Comparison of ENCODE assay signal across 13 mouse cellular contexts in the genomic region with DNA sequence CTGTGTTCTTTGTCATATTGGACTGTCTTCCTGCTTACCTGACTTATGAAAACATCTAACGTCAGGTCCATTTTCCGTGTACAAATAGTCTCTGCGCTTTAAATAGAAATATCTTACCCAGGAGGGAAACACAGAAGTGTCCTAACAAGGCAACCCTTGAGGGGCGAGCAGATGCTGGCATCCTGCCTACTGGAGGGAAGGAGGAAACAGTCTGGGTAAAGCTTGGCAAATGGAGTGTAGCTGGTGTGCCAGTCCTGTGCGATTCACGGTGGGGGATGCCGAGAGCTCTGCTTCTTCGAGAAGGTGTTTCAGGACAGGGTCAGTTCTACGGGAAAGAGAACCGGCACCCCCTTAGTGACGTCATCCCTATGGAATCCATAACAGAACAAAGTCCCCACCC.
DNase-seq lines count a peak whose midpoint lies in the region; ATAC-seq lines count a peak whose summit lies in the region.
"Had no signal": no experiment of that assay in that cellular context is flagged by ENCODE, and none has a peak within 500 bp of the region (broad histone marks: within the 10 kb centered on the region; RNA-seq: fewer than 3 reads in every experiment).

No protein-coding gene starts in this region.

- H3K4me3 ChIP-seq in embryonic facial prominence, embryonic 15.5 days (replicated peaks): no peak overlapping the region
- H3K4me3 ChIP-seq in limb, embryonic 15.5 days: no peak overlapping the region
- H3K4me3 ChIP-seq: erythroblast, embryonic 14.5 days; neural tube, embryonic 13.5 days had no signal

- whole genome bisulfite sequencing in embryonic facial prominence, embryonic 15.5 days: 56% methylated on average over 11 of the region's 11 CpGs
- 51% methylated on average over 11 of the region's 11 CpGs for WGBS in limb, embryonic 15.5 days

- H3K36me3 ChIP-seq in embryonic facial prominence, embryonic 15.5 days: no peaks in the 10 kb centered on the region
- no peaks in the 10 kb centered on the region for H3K36me3 ChIP-seq in limb, embryonic 15.5 days
- H3K36me3 ChIP-seq: G1E; neural tube, embryonic 13.5 days had no signal

- 0 out of 2 replicates have a peak overlapping the region, but pooled peaks have one; percentile 4 for H3K4me2 ChIP-seq in embryonic facial prominence, embryonic 15.5 days (replicated peaks)
- 0 out of 2 replicates have a peak overlapping the region, but pooled peaks have one; percentile 2 for H3K4me2 ChIP-seq in limb, embryonic 15.5 days
- H3K4me2 ChIP-seq: neural tube, embryonic 13.5 days had no signal

- H3K4me1 ChIP-seq in embryonic facial prominence, embryonic 15.5 days: peaks cover 13% of the 10 kb centered on the region
- peaks cover 19% of the 10 kb centered on the region for H3K4me1 ChIP-seq in limb, embryonic 15.5 days
- H3K4me1 ChIP-seq: neural tube, embryonic 13.5 days had no signal

- H3K9ac ChIP-seq in embryonic facial prominence, embryonic 15.5 days: no peak overlapping the region
- no peak overlapping the region for H3K9ac ChIP-seq in limb, embryonic 15.5 days
- H3K9ac ChIP-seq: neural tube, embryonic 13.5 days had no signal

- no peaks in the 10 kb centered on the region for H3K27me3 ChIP-seq in embryonic facial prominence, embryonic 15.5 days
- no peaks in the 10 kb centered on the region for H3K27me3 ChIP-seq in limb, embryonic 15.5 days
- H3K27me3 ChIP-seq: neural tube, embryonic 13.5 days had no signal

- H3K27ac ChIP-seq in embryonic facial prominence, embryonic 15.5 days (replicated peaks): peak overlapping the region; percentile 18; the same call in 1 of the 2 replicates
- H3K27ac ChIP-seq in limb, embryonic 15.5 days: peak overlapping the region; percentile 65
- H3K27ac ChIP-seq: neural tube, embryonic 13.5 days had no signal

- ATAC-seq in embryonic facial prominence, embryonic 15.5 days (ENCODE audit: insufficient number of reproducible peaks, low FRiP score, low TSS enrichment, low read depth): no peak
- no peak for ATAC-seq in limb, embryonic 15.5 days (ENCODE audit: insufficient number of reproducible peaks, low FRiP score, low TSS enrichment, low read depth)

- H3K9me3 ChIP-seq in embryonic facial prominence, embryonic 15.5 days (replicated peaks): no peaks in the 10 kb centered on the region
- H3K9me3 ChIP-seq in limb, embryonic 15.5 days: 0 out of 2 replicates have a peak, but pooled peaks cover 3% of the 10 kb centered on the region

- peak; percentile 66 to 69 for DNase-seq in cerebellum, postnatal 14 days
- DNase-seq in cerebellum, adult 9-10 months: no peak
- DNase-seq in layer of hippocampus, postnatal 10 days (ENCODE audit: low spot score in 2 of 2): peak; percentile 28 to 38
- no peak for DNase-seq in layer of hippocampus, postnatal 36 days
- DNase-seq in gastrocnemius, adult 8-10 months (ENCODE audit: low spot score in 2 of 2): no peak
- DNase-seq in layer of hippocampus, postnatal 25 days (ENCODE audit: extremely low spot score in 1 of 2, low spot score in 1 of 2): no peak
- DNase-seq: gastrocnemius, postnatal 14 days; kidney, adult 18-20 months had no signal

Comparison
In these comparisons a context has a peak if more than half of its experiments do, and no peak if none do; other contexts are left out.
1. DNase-seq: peak in cerebellum, postnatal 14 days (2 of 2) and layer of hippocampus, postnatal 10 days (2 of 2); none in cerebellum, adult 9-10 months (single experiment), layer of hippocampus, postnatal 36 days (0 of 2), gastrocnemius, adult 8-10 months (0 of 2) and layer of hippocampus, postnatal 25 days (0 of 2).